Mouse (Mus musculus) left cerebral cortex, adult 9 months (tissue): ENCODE measurements around the gene Gap43.
A peak's percentile ranks its signal among the peaks of the same experiment; 100 is the strongest.
"Not testable (repeated sequence)": the region's sequence is repeated elsewhere in the genome, so short reads cannot be mapped to it uniquely, and the experiment has no call there.

Experiments used
- DNase-seq, 2 experiments: peaks; one replicate each; pipeline ENCODE4 v3.0.0; 2022; ENCODE audit warnings: low spot score in 2 of 2

Gap43 gene

DNA sequence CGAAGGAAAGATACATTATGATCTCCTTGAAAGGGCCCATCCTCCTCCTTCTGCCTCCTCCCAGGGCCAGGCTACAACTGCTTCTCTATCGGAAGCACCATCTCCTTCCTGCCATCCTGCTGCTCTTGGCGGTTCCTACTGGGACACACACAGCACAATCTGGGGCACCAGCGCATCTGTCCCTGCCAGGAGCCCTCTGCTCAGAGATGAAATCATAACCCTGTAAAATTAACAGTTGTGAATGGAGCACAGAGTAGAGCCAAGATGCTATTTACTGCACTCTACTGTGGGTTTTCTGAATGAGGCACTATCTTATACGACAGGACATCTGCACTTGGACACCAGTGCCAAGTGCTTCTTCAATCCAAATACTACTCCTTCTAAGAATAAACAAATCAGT is 46.0 kb downstream of the Gap43 start:
- DNase-seq: no peak

DNA sequence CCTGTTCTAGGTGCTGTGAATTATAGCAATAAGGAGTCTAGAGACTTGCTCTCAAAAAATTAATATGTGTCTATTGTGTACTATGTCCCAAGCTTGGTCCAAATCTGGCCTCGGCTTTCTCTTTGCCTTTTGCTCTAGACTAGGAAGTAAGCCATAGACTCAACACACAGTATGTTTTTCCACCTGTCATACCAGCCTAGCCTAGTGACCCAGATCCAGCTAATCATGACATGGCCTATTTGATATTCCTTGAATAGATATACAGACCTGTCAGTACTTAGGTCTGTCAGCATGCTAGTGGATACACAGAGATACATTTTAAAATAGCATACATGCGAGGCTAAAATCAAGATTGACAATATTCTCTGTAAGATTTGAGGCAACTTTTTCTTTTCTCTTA is 46.4 kb downstream of the Gap43 start:
- DNase-seq: no peak

DNA sequence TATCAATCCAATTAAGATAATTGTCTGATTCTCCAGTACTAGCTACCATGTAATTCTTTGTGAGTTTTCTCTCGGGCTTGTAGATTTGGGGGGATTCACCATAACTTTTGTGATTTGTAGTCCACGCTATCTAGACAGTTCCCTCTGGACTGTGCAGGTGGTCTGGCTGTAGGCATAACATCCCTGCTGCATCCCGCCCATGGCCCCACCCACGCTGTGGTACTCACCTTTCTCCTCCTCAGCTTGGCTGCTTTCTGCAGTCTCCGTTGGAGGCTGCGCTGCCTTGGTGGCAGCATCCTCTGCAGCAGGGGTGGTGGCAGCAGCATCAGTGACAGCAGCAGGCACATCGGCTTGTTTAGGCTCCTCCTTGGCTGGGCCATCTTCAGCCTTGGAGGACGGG is 48.9 kb downstream of the Gap43 start:
- no peak for DNase-seq

DNA sequence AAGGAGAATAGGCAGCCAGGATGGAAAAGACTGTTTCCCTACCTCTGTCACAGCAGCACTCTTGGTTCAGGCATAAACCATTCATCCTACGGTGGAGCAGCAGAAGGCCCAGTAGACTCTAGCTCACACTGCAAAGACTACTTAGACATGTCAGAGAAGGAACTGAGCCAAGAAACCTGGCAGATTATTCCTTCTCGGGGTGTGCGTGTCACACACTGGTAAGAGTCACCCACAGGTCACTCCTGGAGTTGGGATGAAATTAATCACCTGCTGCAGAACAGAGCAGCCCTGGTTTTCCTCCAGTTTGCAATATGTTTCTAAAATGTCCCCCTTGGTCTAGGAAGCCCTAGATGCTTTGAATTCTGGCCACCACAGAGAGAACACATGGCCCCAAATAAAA is 56.4 kb downstream of the Gap43 start:
- no peak for DNase-seq

DNA sequence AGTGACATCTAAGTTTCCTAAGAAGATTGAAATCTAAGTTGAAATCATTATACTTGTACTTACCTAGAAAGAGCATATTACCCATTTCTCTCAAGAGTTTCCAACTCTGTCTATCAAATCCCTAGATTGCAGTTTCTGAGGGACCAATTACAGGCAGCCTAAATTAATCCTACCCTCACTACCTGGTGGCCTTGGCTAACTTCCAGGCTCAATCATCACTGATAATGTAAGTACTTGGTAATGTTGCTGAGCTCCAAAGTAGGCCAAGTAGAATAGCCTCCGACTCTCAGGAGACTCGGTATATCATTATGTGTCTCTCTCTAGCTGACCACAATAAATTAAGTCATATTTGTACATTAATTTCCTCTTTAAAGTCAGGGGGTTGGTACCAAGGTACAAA is 62.7 kb downstream of the Gap43 start:
- no peak for DNase-seq

DNA sequence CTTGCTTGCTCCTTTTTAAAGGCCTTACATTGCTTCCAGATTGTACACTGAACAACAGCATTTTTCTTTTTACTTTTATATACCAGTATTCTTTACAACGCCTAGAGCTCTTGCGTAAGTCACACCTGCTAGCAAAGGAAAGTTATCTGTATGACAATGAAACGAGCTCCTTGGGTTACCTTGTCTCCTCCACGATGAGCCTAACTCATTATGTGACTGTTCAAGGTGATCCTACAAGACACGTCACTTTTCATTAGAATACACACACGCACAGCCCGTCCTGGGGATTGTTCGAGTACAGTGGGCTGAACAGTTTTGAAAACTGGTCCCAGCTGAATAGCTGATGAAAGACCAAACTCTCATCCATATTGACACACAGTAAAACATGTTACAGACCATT is 63.2 kb downstream of the Gap43 start:
- no peak for DNase-seq

DNA sequence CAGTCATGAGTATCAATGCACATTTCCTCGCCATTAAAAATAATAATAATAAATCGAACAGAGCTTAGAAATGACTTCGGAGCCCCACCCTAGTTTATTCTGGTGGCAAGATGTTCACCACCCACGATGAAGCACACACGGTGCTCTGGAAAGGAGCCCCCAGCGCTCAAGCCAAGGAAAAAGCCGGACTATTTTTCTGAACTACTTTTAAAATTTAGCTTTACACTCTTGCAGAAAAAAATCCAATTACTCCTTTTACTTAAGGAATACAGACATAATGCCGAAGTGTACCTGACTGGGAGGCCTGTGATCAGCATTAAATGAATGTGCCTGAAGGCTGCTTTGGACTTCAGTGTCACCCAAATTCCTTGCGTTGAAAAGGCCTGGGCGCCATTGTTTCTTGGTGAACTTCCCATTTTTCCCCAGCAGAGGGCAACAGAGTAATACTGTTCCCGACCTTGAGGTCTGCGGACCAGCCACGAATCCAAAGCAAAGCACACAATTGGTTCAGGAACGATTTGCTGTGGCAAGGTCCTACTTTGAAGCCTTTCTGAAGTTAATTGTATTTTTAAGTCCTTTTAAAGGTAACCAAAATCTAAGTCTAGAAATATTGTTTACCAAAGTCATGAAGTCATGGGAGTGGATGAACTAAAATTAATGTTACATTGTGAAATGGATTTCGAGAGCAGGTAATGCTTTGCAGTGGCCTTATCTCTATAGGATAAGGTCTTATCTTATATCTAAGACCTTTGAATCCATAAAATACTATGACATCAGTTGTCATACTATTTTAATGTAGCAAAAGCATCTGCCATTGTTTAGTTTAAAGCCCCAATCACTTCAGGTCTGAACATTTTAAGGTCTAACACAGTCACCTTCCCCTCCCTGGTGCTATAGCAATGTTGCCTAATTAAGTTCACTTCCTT is 64.0 kb downstream of the Gap43 start:
- peak; percentile 35 to 90 for DNase-seq

DNA sequence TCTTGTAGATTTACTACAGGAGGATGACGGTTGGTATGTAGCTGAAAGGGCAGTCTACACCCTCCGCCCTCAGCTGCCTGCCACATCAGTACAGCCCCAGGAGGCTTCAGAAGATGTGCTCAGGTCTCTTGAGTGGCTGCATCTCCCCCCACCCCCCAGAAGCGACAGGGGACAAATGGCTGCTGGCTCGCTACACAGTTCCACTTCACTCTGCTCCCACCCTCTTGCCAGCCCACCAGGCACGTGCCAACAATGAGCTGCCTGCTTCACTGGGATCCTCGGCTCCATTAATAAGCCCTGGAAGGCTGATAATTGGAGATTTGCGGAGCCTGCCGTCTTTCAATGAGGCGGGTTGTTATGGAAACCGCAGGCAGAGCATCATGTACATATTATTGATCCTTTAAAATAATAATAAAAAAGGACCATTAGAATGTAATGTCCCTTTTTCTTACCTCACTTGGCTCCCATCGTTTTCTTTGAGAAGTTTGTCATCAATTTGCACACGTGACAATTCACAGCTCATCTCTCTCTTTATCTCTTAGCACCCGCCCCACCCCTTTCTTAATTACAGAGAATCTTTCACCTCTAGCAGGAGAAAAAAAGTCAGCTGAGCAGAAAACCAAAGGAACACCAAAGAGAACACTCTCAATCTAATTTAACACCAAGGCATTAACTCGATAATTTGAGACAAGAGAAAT is 64.8 kb downstream of the Gap43 start:
- no peak for DNase-seq

DNA sequence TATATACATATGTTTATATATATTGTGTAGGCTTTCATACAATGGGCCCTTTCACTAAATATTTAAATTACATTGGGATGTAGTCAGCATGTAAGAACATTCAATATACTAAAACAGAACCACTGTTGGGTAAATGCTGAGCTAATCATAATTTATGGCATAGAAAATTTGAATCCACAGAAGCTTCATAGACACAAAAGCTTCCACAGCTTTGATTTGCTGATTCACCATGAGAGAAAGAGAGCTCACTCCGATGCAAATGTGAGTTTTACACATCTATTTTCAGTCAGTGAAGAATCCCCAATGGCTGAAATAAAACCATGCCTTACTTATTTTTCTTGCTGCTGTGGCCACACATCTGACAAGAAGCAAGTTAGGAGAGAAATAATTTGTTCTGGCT is 69.2 kb downstream of the Gap43 start:
- DNase-seq: no peak

DNA sequence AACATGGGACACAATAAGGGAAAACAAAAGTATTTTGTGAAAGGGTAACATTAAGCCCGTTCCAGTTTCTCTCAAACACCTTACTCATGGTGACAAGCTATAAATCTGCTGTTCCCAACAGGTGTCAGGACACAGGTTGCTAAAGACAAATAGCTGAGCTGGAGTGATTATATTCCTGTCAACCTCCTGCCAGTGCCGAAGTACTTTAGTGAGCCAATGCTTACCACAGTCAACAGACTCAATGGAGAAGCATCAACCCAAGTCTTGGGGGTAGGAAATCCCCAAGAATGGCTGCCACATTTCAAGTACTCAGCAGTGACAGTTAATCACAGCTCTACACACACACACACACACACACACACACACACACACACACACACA is 70.9 kb downstream of the Gap43 start:
- no peak for DNase-seq

DNA sequence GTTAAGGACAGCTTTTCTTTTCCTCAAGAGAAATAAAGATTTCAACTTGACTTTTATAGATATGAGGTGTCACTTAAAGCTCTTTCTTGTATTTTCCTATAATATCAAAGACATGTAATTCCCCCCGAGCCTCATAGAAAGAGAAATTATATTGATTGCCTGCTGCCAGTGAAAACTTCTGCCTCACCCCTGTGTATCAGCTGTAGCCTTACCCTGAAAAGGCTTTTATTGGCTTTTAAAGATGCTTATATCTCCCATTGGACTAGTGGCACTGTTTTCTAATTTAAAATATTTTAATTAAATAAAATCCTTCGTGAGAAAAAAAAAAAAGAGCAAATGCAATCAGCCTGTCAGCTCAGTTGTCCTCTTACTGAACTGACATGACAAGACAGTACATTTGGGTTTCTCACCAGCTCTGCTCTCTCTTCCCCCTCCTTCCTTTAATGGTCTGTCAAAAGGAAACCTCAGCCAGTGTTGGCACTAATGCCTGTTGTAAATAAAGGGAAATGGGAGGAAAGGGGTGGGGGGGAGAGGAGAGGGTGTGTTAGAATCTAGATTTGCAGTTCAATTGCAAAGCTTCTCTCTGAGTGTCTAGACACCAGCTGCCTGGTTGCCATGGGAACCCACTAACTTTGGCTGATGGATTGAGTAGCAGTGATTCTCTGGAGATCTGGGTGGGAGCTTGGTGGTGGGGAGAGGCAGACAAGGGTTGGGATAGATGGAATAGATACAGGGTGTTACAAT is 71.4 kb downstream of the Gap43 start:
- peak; percentile 39 to 60 for DNase-seq

DNA sequence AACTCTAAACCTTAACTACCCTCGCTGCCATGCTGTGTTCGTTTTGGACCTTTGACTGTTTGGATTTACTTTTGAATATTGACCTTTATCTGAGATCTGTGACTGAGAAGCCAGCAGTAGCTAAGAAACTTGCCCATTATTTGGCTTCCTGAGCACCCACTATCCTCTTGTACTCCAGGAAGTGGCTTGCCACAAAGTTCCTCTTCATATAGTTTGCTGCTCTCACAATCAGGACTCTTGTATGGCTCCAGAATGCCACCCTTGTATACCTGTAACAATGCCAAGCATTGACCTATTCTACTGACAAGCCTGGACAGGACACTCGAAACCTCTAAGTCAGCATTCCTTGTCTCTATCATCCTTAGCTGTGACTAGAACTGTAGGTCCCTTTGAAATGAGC is 75.3 kb downstream of the Gap43 start:
- no peak for DNase-seq

DNA sequence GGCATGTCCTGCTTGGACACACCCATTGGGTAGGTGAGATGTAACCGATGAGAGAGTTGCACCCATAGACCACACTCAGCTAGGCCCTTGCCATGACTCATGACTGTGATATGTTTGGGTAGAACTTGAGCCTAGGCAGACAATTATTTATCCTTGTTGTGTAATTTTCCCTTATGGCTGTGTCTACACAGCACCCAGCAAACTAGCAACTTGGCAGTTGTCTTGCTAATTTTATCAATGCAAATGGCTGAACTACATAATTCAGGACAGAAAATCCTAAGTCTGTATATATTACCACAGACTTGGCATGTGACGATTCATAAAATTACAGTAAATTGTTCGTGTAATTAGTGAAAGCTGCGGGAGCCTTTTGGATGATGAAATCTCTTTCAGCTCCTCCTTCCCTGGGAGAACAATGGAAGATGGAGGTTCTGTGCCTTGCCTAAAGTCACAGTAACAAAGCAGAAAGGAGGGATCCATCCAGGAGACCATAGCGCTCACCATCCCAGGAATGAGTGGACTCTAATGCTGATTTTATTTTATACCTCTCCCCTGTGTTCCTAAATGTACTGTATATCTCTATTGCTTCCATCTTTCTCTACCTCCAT is 77.4 kb downstream of the Gap43 start:
- no peak for DNase-seq

DNA sequence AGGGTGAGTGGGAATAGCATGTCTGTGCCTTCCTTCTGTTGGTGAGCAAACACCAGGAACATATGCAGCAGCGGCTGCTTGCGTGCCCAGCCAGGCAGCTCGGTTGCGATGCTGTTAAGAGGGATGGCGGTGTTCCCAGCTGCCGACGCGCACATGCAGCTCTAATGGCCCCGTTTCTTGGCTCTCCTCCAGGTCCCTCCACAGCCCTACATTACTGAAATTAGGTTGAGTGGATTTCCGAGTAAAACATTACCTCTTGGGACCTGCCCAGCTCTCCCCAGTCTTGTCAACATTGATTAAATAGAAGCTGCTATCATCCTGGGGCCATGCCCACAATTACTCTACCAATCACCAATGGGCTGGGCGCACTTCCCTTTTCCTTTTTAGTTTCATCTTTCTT is 84.8 kb downstream of the Gap43 start:
- peak in 1 of 2 experiments; percentile 67 for DNase-seq

DNA sequence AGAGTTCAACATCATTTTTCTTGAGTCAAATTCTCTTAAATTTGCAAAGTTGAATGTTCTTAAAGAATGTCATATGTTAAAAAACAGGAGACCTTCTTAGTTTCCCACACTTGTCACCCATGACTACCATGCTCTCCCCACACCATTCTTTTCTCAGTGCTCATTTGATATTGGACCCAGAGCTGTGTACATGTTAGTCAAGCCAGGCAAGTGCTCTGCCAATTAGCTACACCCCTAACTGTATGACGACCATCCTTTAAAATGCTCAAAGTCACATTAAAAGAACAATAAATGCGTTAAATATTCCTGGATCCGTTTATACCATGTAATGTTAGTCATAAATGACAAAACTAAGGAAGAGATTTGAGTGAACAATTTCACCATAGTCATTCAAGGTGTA is 85.2 kb downstream of the Gap43 start:
- no peak for DNase-seq

DNA sequence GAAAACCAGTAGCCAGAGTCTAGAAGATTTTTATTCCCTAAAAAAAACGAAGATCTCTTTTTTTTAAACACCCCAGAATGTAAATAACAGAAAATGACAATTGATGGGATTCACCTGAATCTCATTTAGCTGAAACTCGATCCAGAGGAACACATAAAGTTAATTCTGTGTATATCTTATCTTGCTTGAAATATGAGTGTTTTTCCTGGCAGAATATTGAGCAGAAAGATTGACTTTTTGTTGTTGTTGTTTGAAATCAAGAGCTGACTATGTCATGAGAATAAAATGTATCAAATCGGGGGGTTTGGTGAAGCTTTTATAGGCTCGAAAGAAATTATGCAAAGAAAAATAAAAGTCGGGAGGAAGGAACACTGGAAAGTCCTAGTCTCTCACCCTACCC is 88.2 kb downstream of the Gap43 start:
- DNase-seq: no peak

DNA sequence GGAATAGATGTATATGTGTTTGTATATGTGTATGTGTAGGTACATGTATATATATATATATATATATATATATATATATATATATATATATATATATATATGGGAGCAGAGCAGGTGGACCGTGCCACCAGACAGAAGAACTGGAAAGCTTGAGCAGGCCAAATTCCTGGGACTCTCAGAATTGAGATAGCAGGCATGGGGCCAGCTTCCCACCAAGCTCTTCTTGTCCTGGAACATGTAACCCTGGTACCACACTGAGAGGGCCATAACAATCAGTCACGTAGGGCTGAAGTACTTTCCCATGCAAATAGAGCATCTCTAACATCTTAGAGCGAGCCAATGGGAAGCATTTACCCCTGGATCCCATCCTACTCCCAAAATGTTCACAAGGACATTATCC is 96.3 kb downstream of the Gap43 start:
- DNase-seq: not testable (repeated sequence)

DNA sequence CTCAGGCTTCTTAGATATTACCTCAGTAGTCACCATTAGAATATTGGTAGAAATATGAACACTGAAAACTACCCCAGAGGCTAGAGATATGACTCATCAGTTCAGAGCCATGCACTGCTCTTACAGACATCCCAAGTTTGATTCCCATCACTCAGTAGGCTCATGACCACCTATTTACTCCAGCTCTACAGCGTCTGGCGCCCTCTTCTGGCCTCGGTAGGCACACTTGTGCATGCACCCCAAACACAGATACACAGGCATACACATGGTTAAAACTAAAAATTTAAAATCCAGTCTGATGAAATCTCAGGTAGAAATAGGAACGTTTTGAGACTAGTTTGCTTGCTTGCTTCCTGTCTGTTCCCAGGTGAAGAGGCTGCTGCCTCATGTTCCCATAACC is 109.1 kb downstream of the Gap43 start:
- no peak for DNase-seq
